Mouse (Mus musculus) kidney, adult 2 months (tissue): ENCODE measurements around the gene Olfr209. TPM values are rescaled to one million over a fixed set of nuclear protein-coding genes. Genes with fewer than 3 reads are reported as not detected.
A peak's percentile ranks its signal among the peaks of the same experiment; 100 is the strongest.

Experiments used
- DNase-seq: peaks from one replicate; pipeline ENCODE4 v3.0.0; 2021
- H3K27ac ChIP-seq: fragments of 200-500 bp; 2 replicates; pipeline ENCODE4 v1.5.1; 2012; ENCODE audit warnings: low read depth, low read length, control low read depth, inconsistent platforms; ENCODE audit not compliant: insufficient read depth
- H3K27me3 ChIP-seq: fragments of 200-500 bp; replicated peaks from 2 replicates; pipeline ENCODE4 v1.6.1; 2012; ENCODE audit warnings: mild to moderate bottlenecking, moderate library complexity, low read length, inconsistent platforms; ENCODE audit not compliant: control insufficient read depth, insufficient read depth
- H3K36me3 ChIP-seq: fragments of 200-500 bp; 2 replicates; pipeline ENCODE4 v1.6.1; 2012; ENCODE audit warnings: mild to moderate bottlenecking, moderate library complexity, low read length, inconsistent platforms; ENCODE audit not compliant: control insufficient read depth, insufficient read depth
- H3K4me1 ChIP-seq: fragments of 200-500 bp; 2 replicates; pipeline ENCODE4 v1.6.1; 2011; ENCODE audit warnings: low read length; ENCODE audit not compliant: control insufficient read depth, insufficient read depth
- H3K4me3 ChIP-seq: fragments of 200-500 bp; 2 replicates; pipeline ENCODE4 v1.5.1; 2011; ENCODE audit warnings: mild to moderate bottlenecking, low read depth, low read length, control low read depth; ENCODE audit not compliant: insufficient read depth
- CTCF ChIP-seq: fragments of 200-500 bp; conservative IDR thresholded peaks from 2 replicates; pipeline ENCODE4 v1.5.1; 2011; ENCODE audit warnings: low read depth, mild to moderate bottlenecking, control low read depth, low read length, moderate library complexity, mixed read lengths; ENCODE audit not compliant: insufficient read depth, insufficient read length
- POLR2A ChIP-seq: fragments of 200-500 bp; IDR thresholded peaks from one replicate; pipeline ENCODE4 v1.6.1; 2011; ENCODE audit warnings: low read depth, low read length, control low read depth
- WGBS: fragments of 180-500 bp; shearing (Covaris S2); methylation state at CpG from one replicate; pipeline ENCODE4 v1.1.7; 2018; 5-methylcytosine and 5-hydroxymethylcytosine counted together
- polyA plus RNA-seq: library from polyadenylated mRNA; depleted of rRNA; stranded (reverse); fragments of >200 nt; gene quantifications from 2 replicates; pipeline ENCODE4 v1.2.3, GENCODE M21; 2012; rRNA removed

The Olfr209 gene
- polyA plus RNA-seq = not detected in 2 replicates

DNA sequence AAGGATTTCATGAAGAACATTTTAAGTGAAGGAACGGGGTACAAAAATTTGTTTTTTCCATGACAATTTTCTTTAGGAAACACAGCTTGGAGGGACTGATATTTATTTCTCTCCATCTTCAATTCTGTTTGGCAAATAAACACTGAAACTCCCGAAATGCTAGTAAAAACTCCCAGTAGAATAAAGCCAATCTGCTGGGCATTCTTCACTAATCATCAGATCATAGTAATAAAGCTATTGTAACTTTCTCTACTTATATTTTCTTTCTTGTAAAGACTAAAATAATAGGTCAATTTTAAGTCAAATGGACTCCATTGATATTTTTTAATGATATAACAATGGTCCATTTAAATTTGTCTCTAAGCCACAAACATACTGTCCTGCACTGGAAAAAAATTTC, at the start of gene Olfr209:
Gene Olfr209 (minus strand): TSS at position 101 of the 400 bp plus-strand sequence.
- no peak within 1 kb of the TSS for H3K27ac ChIP-seq
- H3K4me3 ChIP-seq = no peak within 1 kb of the TSS
- H3K36me3 ChIP-seq = no peaks in the 10 kb centered on the region
- no peaks in the 10 kb centered on the region for H3K27me3 ChIP-seq
- TF ChIP-seq POLR2A (no peak), CTCF (no peak)
- no peaks in the 10 kb centered on the region for H3K4me1 ChIP-seq
- WGBS = 74% methylated on average over 2 of the region's 2 CpGs
- DNase-seq = no peak

GRCm38 (mm10) chr16:59413475-59413874, 49.7 kb upstream of the Olfr209 start:
- DNase-seq = no peak
- WGBS = 51% methylated on average over 4 of the region's 4 CpGs
- H3K4me1 ChIP-seq = no peaks in the 10 kb centered on the region
- H3K27ac ChIP-seq = no peak overlapping the region
- H3K27me3 ChIP-seq = no peaks in the 10 kb centered on the region
- TF ChIP-seq POLR2A (no peak), CTCF (no peak)
- no peaks in the 10 kb centered on the region for H3K36me3 ChIP-seq
- no peak overlapping the region for H3K4me3 ChIP-seq

DNA sequence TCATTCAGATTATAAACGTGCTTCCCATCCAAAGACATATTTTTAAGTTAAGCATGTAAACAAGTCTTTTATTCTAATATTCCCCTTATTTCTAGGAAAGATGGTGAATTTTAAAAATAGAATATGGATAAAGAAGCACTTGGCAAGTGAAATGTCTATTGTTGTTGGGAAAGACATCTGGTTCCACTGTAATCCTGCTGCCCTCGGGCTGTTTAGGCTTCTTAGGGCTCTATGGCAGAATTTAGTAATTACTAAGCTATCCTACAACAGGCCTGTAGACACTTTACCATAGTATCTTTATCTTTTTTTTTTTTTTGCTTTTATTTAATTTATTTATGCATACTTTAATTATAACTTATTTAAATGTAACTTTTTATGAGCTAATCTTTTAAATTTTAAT, 46.0 kb upstream of the Olfr209 start:
- 74% methylated on average over 2 of the region's 2 CpGs for WGBS
- H3K27me3 ChIP-seq = no peaks in the 10 kb centered on the region
- no peaks in the 10 kb centered on the region for H3K36me3 ChIP-seq
- H3K4me1 ChIP-seq = no peaks in the 10 kb centered on the region
- H3K27ac ChIP-seq = no peak overlapping the region
- no peak overlapping the region for H3K4me3 ChIP-seq
- no peak for TF ChIP-seq CTCF
- TF ChIP-seq POLR2A = no peak
- DNase-seq = no peak

- H3K4me1 ChIP-seq = no peaks in the 10 kb centered on the region
- no peak overlapping the region for H3K4me3 ChIP-seq
- TF ChIP-seq POLR2A = no peak
- TF ChIP-seq CTCF = no peak
- no peak overlapping the region for H3K27ac ChIP-seq
- no peak for DNase-seq
- no peaks in the 10 kb centered on the region for H3K36me3 ChIP-seq
- WGBS = 70% methylated on average over 15 of the region's 15 CpGs
- no peaks in the 10 kb centered on the region for H3K27me3 ChIP-seq
Measured at GRCm38 (mm10) chr16:59409341-59409748, 45.6 kb upstream of the Olfr209 start.

GRCm38 (mm10) chr16:59407032-59407431, 43.2 kb upstream of the Olfr209 start, which contains the start of gene Gabrr3:
Gene Gabrr3 (plus strand): TSS chr16:59407332.
- Histone ChIP-seq H3K36me3 (no peaks in the 10 kb centered on the region), H3K4me1 (no peaks in the 10 kb centered on the region), H3K4me3 (no peak within 1 kb of the TSS), H3K27ac (no peak within 1 kb of the TSS), H3K27me3 (no peaks in the 10 kb centered on the region)
- TF ChIP-seq CTCF = no peak
- no peak for TF ChIP-seq POLR2A
- 69% methylated on average over 5 of the region's 5 CpGs for WGBS
- DNase-seq = no peak

DNA sequence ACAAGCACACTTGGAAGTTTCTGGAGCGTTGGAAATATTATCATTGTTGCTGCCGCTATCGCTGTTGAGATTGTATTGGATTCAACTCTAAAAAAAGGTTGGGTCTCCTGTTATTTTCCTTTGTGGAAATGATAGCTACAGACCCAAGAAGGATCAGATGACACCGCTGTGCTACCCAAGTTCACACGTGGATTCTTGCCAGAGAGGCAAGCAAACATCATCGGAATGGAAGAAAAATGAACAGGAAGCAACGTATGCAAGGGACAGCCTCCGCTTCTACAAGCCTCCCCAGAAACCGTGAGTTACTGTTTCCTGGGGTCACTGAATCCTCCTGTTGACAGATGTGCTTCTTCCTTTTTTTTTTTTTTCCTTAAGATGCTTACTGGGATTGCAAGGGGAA, 41.0 kb upstream of the Olfr209 start:
- TF ChIP-seq CTCF (no peak), POLR2A (no peak)
- H3K27ac ChIP-seq = no peak overlapping the region
- H3K36me3 ChIP-seq = no peaks in the 10 kb centered on the region
- H3K27me3 ChIP-seq = no peaks in the 10 kb centered on the region
- H3K4me1 ChIP-seq = no peaks in the 10 kb centered on the region
- 38% methylated on average over 9 of the region's 9 CpGs for WGBS
- no peak for DNase-seq
- no peak overlapping the region for H3K4me3 ChIP-seq

DNA sequence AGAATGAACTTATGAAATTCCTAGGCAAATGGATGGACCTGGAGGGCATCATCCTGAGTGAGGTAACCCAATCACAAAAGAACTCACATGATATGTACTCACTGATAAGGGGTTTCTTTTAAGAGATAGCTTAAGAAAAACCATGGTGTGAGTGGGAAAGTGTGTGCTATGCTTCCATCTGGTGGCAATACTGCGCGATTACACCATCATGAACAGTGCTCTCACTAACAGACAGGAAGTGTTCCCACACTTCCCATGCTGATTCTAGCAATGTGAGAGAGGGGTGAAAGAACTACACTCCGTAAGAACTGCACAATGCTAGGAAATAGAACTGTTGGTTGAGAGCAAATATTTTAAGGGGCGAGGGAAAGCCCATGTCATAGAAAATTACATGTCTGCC, 39.9 kb upstream of the Olfr209 start:
- Histone ChIP-seq H3K27me3 (no peaks in the 10 kb centered on the region), H3K27ac (no peak overlapping the region), H3K36me3 (no peaks in the 10 kb centered on the region), H3K4me1 (no peaks in the 10 kb centered on the region), H3K4me3 (no peak overlapping the region)
- WGBS = 9% methylated on average over 4 of the region's 4 CpGs
- peak; percentile 22 for DNase-seq
- peak; percentile 58 for TF ChIP-seq CTCF
- no peak for TF ChIP-seq POLR2A
